In the genomic region with DNA sequence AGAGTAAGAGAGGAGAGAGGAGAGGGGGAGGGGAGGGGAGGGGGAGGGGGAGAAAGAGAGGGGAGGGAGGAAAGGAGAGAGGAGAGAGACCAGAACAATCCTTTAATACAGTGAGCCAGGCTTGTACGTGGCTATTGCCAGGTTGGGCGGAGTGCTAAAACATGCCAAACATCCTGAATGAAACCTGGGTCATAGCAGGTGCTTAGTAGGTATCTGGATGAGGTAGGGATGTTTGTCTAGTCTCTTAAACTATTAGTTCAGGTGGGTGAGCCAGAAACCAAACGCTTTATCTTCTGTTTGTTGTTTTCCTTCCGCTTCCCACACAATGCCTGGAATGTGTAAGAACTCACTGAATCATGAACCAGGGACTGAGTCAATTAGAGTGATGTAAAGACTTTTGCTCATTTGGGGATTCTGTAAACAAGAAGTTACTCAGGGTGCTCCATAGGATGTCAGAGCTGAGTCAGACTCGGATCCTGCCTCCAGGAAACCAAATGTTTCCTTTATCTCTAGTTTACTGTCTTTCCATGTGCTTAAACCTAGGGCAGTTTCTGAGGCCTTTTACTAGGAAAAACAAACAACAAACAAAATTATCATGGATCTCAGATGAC, we compare ENCODE assay signal across 14 mouse cellular contexts.
DNase-seq lines count a peak whose midpoint lies in the region; ATAC-seq and TF ChIP-seq lines count a peak whose summit lies in the region.
"Had no signal": no experiment of that assay in that cellular context is flagged by ENCODE, and none has a peak within 500 bp of the region (broad histone marks: within the 10 kb centered on the region; RNA-seq: fewer than 3 reads in every experiment).

No protein-coding gene starts in this region.

- peak; percentile 51; the same call in 1 of the 2 replicates for ATAC-seq in lung, embryonic 16.5 days (ENCODE audit: low read depth)
- ATAC-seq: forebrain, embryonic 15.5 days had no signal

- no peak overlapping the region for H3K27ac ChIP-seq in lung, embryonic 16.5 days (ENCODE audit: low read length)
- H3K27ac ChIP-seq: embryonic facial prominence, embryonic 13.5 days; forebrain, embryonic 15.5 days; hindbrain, embryonic 10.5 days had no signal

- H3K4me1 ChIP-seq in lung, embryonic 16.5 days (replicated peaks; ENCODE audit: control insufficient read depth, insufficient read depth, low read length): peaks cover 12% of the 10 kb centered on the region
- H3K4me1 ChIP-seq: forebrain, embryonic 15.5 days had no signal

- no peak overlapping the region for H3K4me3 ChIP-seq in lung, embryonic 16.5 days (ENCODE audit: low read length)
- no peak overlapping the region for H3K4me3 ChIP-seq in C2C12 (ENCODE audit: insufficient read depth, poor library complexity, severe bottlenecking)
- H3K4me3 ChIP-seq: embryonic facial prominence, embryonic 13.5 days; forebrain, embryonic 15.5 days; hindbrain, embryonic 10.5 days had no signal

- H3K79me2 ChIP-seq in C2C12 (ENCODE audit: control insufficient read depth, insufficient read depth): no peaks in the 10 kb centered on the region

- H3K79me3 ChIP-seq in C2C12 (ENCODE audit: low read depth): no peaks in the 10 kb centered on the region

- H3K4me2 ChIP-seq in lung, embryonic 16.5 days (ENCODE audit: low read depth, low read length): no peak overlapping the region
- H3K4me2 ChIP-seq: embryonic facial prominence, embryonic 13.5 days; forebrain, embryonic 15.5 days had no signal

- no peaks in the 10 kb centered on the region for H3K9me3 ChIP-seq in lung, embryonic 16.5 days (ENCODE audit: control insufficient read depth, low read length)
- H3K9me3 ChIP-seq: embryonic facial prominence, embryonic 13.5 days; forebrain, embryonic 15.5 days; hindbrain, embryonic 10.5 days had no signal

- no peak overlapping the region for H3ac ChIP-seq in C2C12 (ENCODE audit: control insufficient read depth, insufficient read length, low read depth)

- no peaks in the 10 kb centered on the region for H3K36me3 ChIP-seq in lung, embryonic 16.5 days (ENCODE audit: control insufficient read depth, insufficient read depth, low read length)
- H3K36me3 ChIP-seq in C2C12 (ENCODE audit: control insufficient read depth, insufficient read depth): no peaks in the 10 kb centered on the region
- H3K36me3 ChIP-seq: embryonic facial prominence, embryonic 13.5 days; forebrain, embryonic 15.5 days; hindbrain, embryonic 10.5 days had no signal

- no peak for TF ChIP-seq CTCF in C2C12 (IDR thresholded peaks at IDR 0.05; ENCODE audit: control insufficient read depth, insufficient read depth, insufficient read length)

- no peaks in the 10 kb centered on the region for H3K27me3 ChIP-seq in lung, embryonic 16.5 days (ENCODE audit: control insufficient read depth, insufficient read depth, low read depth, low read length)
- H3K27me3 ChIP-seq in C2C12 (ENCODE audit: control insufficient read depth, insufficient read depth, insufficient read length): no peaks in the 10 kb centered on the region
- H3K27me3 ChIP-seq: embryonic facial prominence, embryonic 13.5 days; forebrain, embryonic 15.5 days had no signal

- DNase-seq in heart, adult 11 months: peak; percentile 67
- no peak for DNase-seq in heart, postnatal 4 days
- DNase-seq in lung, postnatal 10 days: no peak
- DNase-seq in lung, postnatal 36 days: peak; percentile 25
- DNase-seq in urinary bladder, postnatal 4 days (ENCODE audit: low spot score in 2 of 2): no peak
- DNase-seq in yolk sac, embryonic 10.5 days (ENCODE audit: low spot score): no peak
- DNase-seq: cerebellum, postnatal 14 days; gastrocnemius, postnatal 25 days; liver had no signal

- no peak overlapping the region for H3K9ac ChIP-seq in lung, embryonic 16.5 days (ENCODE audit: low read length)
- H3K9ac ChIP-seq: embryonic facial prominence, embryonic 13.5 days; forebrain, embryonic 15.5 days had no signal

- WGBS in lung, embryonic 16.5 days: 19% methylated on average over 5 of the region's 5 CpGs

TF ChIP-seq in C2C12, 6 proteins besides CTCF, POLR2A, EP300 and RAD21:
- TF ChIP-seq MYOD1 (IDR thresholded peaks at IDR 0.05; ENCODE audit: control insufficient read depth, insufficient read length, low read depth): peak; percentile 35
- TF ChIP-seq MYOG (IDR thresholded peaks at IDR 0.05; ENCODE audit: control insufficient read depth, extremely low read depth, insufficient read length): no peak
TF ChIP-seq in C2C12: peak in this region for 1.

Comparison
In these comparisons a context has a peak if more than half of its experiments do, and no peak if none do; other contexts are left out.
1. DNase-seq: peak in heart, adult 11 months (single experiment) and lung, postnatal 36 days (single experiment); none in heart, postnatal 4 days (single experiment), lung, postnatal 10 days (single experiment), urinary bladder, postnatal 4 days (0 of 2) and yolk sac, embryonic 10.5 days (single experiment).